Mouse (Mus musculus): Measurements from ENCODE around the gene Gm44973.
"Not testable (repeated sequence)": the region's sequence is repeated elsewhere in the genome, so short reads cannot be mapped to it uniquely, and the experiment has no call there.

The Gm44973 gene

DNA sequence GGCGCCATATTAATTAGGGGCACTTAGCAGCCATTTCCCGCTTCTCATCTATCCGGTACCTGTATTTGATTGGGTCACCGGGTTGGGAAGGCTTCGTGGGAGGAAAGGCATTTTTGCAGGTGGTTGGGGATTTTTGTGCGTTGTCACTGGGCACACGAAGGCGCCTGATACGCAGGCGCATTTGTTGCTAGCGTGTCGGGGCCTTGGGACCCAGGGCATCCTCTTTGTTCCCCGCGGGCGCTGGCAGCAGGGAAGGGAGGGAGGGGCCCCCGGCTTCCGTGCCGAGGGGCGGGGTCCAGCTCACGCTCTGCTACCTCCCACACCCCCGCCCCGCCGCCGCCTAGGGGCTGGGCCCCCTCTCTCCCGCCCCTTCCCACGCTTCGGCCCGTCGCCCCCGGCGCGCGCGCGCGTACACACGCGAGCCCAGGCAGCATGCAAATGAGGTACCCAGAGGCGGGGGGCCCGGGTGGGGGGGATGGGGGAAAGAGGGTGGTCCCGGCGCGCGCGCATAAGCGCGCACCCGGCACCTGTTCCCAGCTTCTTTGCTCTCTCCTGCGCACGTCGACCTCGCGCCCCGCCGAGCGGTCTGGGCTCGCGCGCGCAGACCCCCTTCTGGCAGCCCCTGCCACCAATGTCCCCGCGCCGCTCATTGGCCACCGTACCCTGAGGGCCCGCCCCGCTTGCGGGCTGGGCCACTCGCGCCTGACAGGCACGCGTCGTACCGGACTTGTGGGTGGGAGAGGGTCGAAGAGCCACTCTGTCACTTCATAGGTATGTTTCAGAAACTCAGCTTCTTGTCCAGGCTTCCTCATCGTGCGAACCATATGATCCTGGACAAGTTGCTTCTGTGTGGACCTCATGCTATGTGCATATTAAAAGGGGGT lies at the start of gene Gm44973:
Gene Gm44973, plus strand, starts transcription at position 379 of the 884 bp plus-strand sequence.
- peak; percentile 93 to 96 for DNase-seq

DNA sequence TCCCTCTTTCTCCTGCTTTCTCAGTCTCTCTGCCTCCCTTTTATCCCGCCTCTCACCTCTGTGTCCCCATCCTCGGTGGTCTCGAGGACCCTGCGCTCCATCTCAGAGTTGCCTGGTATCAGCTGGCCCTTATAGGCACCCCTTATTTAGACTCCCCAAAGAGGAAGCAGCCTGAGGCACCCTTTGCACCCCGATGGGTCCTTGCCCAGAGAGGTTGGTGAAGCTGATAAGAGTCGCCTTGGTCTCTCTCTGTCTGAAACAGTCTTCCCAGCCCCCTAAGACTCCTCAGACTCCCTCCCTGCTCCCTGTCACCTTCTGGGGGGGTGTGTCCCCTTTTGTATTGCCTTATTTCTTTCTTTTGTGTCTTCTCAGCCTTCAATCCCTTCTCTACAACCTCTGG lies 44.2 kb upstream of the Gm44973 start, which contains the start of gene Sbk3:
Gene Sbk3, minus strand, starts transcription at position 101 of the 400 bp plus-strand sequence.
- DNase-seq = no peak

DNA sequence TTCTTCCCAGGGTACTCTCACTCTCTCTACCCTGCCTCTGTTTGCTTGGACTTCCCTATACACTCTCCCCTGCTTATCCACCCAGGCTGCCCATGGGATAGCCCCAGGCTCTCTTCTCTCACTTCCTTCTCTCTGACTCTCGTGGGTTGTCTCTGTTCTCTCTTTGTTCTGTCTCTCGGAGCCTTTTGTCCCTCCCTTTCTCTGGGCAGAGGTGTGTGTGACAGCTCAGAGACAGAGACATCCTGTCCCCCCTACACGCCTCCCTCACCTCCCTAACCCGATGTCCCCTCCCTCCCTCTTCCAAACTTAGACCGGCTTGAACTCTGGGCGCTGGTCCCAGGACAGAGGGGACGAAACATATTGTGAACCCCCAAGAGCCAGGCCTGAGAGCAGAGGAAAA lies 43.6 kb upstream of the Gm44973 start:
- DNase-seq = no peak

DNA sequence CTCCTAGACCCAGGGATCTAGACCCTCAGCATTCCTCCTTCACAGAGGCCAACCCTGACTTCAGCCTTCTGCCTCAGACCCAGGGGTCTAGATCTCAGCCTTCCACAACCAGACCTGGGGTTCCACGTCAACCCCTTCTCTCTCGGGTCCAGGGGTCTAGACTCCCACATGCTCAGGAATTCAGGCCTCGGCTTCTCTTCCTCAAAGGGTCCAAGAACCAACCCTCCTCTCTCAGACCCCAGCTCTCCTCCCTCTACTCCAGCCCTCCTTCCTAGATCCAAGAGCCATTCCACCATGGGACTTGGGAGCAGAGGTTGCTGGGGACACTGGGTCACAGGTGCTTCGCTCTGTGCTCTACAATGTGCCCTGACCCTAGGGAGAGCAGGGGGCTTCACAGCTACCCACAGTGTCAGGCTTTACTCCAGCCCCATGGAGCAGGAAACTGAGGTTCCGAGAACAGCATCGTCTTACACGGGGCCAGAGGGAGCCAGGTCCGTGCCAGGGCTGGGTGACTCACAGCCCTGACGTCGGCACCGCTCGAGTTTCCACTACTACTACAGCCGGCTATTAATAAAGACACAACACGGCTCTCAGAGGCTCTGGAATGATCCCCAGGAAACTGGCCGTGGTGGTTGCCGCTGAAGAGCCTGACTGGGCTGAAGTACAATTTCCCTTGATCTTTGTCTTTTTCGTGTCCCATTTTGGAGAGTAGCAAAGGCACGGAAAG lies 42.8 kb upstream of the Gm44973 start:
- no peak for DNase-seq

DNA sequence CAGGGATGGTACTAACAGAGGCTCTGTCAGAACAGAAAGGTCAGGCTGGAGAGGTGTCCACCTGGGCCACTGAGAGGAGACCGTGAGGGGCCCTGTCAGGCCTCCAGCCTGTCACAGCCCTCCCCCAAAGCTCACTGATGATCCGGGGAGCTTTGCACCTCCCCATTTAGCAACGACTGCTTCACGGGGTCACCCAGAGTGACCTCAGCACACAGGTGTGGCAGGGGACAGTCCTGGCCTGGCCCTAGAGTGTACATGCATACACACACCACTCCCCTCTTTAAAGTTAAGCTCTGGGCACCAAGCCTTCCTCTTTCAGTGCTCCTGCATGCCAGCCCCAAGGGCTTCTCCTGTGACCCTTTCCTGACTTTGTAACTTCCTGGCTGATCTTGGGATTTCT lies 39.8 kb upstream of the Gm44973 start:
- no peak for DNase-seq

DNA sequence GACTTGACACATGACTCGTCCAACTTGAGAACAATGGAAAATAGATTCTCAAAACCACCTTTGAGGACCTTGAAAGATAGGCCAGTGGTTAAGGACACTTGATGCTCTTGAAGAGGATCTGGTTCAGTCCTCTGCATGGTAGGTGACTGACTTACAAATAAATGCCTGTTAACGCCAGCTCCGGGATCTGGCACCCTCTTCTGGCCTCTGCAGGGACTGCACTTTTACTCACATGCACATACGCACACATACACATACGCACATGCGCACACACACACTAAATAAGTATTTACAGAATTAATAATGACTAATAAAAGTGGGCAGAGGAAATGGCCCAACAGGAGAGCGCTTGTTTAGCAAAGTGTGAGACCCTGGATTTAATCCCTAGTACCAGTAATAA lies 38.5 kb upstream of the Gm44973 start:
- no peak for DNase-seq

DNA sequence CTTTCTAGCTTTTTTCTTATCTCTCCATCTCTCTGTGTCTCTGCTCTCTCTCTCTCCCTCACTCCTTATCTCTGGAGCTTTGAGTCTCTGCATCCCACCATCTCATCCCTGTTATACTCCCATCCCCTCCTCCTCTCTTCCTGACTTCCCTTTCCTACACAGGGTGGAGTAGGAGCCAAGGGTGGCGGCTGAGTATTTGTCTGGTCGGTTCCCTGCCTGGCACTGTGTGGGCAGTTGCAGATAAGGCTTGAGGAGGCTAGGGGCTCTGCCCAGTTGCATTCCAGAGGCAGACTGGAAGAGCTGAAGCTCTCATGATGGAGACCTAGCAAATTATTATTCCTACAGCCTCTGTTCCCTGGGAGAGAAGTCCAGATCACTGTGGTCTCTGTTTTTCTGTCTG lies 27.0 kb upstream of the Gm44973 start:
- DNase-seq = no peak

DNA sequence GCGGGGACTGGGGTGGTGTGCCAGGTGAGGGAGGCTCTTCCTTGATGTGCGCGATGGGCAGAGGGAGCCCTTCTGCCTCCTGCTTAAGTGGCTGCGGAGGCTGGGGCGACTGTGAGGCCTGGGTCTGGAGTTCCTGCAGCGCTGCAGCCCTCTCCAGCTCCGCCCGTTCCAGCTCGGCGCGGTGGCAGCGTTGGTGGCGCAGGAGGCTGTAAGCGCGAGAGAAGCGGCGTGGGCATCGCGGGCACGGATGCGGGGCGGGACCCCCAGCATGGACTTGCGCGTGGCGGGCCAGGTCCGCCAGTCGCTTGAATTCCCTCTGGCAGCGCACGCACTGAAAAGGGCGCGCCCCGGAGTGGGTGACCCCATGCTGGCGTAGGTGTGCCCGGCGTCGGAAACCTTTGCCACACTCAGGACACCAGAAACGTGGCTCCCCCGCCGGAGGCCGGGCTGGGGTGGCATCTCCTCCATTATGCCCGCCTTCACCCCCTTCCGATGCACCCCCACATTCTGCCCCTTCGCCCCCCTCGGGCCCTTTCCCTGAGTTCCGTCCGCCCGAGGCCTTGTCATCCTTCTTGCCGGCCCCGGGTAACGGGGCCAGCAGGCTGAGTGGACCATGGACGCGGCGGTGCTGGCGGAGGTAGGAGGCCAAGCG lies 21.8 kb upstream of the Gm44973 start:
- DNase-seq = peak; percentile 34 to 52

DNA sequence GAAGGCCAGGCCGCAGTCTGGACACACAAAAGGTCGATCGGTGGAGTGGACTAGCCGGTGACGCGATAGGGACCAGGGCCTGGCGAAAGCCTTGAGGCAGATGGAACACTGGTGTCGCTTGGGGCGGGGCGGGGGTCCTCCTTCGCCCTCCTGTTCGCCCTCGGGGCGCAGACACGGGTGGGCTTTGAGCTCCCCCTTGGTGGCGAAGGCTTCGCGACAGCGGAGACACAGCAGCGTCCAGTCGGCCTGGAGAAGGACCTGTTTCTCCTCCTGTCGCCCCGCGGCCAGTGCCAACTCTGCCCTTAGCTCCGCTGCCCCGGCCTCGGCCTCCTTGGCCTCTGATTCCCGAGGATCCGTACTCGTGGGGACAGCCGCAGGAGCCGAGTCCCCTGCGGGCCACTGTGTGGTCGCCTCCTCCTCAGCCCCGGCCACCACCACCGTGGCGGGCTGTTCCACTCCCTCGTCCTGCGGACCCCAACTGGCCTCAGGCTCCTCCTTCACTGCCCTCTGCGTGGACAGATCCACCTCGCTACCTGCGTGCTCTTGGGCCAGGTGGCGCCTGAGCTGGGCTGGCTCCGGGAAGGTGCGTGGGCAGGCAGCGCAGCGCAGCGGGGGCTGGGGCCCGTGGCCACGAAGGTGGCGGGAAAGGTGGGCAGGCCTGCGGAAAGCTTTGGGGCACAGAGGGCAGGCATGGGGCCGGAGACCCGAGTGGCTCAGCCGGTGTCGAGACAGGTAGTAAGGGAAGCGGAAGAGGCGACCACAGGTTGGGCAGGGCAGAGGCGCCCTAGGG lies 21.1 kb upstream of the Gm44973 start:
- peak; percentile 60 to 71 for DNase-seq

DNA sequence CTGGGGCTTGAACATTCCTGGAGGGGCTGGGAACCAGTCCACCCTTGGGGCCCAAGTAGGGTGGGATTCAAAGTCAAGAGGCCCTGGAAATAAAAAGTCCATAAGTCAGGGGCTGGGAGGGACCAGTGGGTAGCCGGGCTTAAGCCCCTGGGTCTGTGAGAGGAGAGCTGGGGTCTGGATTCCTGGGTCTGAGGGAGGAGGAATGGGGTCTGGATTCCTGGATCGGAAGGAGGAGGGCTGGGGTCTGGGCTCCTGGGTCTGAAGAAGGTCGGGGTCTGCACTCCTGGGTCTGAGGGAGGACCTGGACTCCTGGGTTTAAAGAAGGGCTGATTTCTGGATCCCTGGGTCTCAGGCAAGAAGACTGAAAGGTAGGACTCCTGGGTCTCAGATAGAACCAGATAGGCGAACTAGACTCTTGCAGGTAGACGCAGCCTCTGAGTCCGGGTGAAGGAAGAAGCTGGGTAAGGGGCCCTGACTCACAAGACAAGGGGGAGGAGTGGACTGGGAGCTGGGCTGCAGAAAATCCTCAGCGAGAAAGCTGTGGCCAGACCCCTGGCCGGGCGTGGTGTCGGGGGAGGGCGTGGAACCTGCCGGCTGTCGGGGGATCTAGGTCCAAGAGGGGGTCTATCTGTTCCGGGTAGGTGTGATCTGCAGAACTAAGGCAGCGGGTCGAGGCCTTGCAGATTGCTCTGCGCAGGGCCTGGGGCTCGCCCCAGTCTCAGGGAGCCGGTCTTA lies 19.9 kb upstream of the Gm44973 start:
- no peak for DNase-seq

DNA sequence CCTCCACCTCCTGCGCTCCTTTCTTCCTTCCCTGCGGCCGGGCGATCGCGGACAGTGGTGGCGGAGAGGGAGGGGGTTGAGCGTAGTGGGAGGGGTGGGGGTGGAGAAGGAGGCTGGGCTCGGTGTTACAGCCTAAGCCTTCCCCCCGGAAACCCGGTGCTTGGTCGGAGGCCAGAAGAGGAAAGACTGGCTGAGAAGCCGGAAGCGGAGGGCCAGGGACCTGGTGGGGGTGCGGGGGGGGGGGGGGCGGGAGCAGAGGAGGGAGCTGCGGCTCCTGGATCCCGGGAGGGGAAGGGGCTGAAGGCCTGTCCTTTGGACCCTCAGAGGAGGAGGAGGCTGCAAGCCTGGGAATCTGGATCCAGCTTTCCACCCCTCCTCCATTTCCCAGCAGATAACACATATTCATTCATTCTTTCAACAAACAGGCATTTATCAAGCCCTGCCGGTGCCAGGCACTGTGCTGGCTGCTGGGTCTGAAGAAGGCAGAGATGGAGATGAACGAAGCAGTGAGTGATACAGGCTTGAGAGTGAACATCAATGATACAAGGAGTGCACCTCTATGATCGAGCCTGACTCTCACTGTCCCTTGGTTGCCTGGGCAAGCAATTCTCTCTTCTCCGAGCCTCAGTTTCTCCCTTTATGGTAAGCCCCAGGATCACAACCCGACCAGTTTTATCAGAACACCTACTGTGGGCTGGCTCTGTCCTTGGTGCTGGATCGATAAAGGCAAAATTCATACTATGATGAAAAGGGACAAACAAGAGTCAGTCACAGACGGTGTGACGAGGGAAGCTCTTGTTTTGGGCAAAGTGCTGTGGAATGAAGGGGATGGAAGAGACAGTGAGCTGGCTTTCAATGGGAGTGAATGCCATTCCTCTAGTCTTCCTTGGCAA lies 19.0 kb upstream of the Gm44973 start, which contains the start of gene Zfp579:
Gene Zfp579, minus strand, starts transcription at position 156 of the 893 bp plus-strand sequence.
- peak; percentile 98 for DNase-seq

DNA sequence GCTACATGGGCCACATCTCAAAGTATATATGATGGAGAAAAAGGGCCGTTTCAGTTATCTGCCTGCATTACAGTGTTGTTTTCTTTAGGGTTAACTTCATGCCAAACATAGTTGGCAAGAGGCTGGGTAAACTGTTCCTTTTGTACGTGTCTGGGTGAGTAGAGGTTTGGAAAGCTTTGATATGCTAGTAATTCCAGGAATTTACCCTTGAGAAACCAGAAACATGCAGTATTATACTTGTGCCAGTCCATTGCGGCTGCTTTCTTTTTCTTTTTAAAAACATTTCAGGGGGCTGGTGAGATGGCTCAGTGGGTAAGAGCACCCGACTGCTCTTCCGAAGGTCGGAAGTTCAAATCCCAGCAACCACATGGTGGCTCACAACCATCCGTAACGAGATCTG lies 18.4 kb upstream of the Gm44973 start:
- DNase-seq = no peak

DNA sequence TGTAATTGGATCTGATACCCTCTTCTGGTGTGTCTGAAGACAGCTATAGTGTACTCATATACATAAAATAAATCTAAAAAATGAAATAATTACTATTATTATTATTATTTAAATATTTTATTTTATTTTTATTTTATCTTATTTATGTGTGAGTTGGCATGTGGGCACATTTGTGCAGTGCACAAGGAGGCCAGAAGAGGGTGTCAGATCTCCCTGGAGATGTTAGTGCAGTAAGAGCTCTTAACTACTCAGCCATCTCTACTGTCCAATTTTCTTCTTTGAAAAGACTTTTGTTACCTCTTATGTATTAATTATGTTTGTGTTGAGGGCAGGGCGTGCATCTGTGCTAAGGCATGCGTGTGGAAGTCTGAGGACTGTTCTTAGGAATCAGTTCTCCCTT lies 15.4 kb upstream of the Gm44973 start:
- DNase-seq = peak in 1 of 2 experiments; percentile 47

DNA sequence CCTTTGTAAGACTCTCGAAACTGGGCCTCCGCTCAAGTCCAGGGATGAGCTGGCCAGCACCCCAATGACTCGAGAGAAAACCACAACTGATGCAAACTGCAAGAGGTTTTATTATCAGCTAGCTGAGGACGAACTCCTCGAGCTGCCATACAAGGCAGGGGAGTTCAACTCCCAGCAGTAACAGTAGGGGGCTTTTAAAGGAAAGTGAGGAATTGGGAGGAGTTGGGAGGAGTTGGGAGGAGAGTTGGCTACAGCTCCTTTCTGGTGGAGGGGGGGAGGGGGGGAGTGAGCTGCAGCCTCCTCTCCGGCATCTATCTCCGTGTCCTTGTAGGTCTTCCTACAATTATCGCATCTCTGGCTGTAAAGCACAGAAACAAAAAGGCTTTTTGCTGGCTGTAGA lies 12.4 kb upstream of the Gm44973 start:
- not testable (repeated sequence) for DNase-seq

DNA sequence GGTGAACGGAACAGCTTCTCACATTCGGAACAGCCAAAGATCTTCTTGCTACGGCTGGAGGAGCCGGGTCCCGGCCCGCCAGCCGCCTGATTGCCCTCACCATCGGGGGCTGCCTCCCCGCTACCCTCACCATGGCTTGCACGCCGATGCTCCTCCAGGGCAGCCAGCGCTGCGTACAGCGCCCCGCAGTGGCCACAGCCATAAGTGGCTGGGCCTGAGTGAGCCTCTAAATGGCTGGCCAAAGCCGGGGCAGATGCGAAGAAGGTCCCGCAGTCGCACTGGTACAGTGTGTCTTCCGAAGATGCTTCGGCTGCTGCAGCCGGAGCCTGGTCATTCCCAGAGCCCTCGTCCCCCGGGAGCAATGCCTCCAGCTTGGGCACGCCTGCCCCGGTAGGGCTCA lies 7.1 kb upstream of the Gm44973 start:
- no peak for DNase-seq

DNA sequence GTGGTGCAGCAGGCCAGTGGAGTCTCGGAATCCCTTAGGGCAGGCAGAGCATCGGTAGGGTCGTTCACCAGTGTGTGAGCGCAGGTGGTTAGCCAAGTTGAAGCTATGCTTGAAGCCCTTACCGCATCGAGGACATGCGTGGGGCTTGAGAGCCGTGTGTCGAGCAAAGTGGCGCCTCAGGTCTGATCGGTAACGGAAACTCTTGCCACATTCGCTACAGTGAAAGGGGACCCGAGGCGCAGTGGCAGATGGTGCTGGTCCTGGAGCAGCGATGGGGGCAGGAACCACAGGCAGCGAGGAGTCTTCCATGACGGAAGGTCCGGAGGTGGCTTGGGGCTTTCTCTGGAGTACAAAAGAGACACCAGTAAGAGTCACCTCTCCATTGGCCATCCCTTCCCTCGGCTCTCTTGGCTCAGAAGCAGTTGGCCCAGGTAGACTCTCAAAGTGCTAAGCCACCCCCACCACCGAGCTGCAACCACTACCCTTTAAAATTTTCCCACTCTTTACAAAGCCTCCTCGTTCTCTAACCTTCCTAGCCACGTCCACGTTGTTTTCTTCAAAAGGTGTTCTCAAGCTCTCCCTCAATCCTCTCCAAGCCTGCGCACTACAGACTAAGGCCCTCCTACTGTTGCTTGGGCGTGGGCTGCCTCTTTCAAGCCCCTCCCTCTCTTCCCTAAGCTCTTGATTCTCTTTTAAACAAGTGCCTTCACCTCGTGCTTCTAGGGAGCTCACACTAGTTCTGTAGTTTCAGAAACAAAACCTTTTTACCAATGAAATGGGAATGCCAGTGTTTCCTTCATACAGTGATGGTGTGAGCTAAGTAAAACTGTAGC lies 2.4 kb upstream of the Gm44973 start:
- no peak for DNase-seq

DNA sequence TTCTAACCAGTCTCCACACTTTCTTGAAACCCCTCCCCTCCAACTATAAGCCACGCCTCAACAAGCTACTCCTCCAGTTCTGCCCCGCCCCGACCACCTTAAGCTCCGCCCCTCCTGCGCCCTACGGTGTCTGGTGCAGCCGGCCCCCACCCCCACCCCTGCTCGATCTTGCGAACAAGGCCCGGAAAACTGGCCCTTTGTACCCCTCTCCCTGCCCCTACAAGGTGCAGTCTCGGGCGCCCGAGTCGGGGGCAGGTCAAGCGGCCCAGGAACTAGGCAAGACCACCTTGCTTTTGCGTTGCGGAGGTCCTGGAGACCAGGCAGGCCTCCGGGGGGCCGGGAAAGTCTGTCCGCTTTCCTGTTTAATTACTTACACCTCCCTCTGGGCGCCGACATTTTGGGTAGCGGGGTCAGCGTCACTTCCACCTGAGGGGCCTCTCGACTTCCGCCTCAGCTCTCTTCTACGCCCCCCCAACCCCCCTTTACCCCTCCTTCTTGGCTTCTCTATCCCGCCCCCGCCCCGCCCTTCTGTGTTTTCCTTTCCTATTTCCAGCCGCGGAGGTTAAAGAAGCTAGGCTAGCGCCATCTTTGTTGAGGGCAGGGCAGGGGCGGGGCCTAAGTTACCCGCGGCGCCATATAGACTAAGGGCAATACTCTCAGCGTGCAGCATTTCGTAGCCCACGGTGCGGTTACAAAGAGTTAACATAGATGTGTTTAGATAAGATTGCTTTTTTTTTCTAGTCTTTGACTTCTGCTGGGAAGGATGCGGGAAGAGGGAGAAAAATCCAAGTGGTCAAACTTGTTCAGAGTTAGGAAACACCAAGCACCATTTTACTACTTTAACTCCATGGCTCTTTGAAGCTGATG lies 812 bp upstream of the Gm44973 start, which contains the start of the genes Zfp524 and Fiz1:
Gene Zfp524, plus strand, starts transcription at position 165 of the 867 bp plus-strand sequence.
Gene Fiz1, minus strand, starts transcription at position 447 of the 867 bp plus-strand sequence.
- peak; percentile 97 for DNase-seq

DNA sequence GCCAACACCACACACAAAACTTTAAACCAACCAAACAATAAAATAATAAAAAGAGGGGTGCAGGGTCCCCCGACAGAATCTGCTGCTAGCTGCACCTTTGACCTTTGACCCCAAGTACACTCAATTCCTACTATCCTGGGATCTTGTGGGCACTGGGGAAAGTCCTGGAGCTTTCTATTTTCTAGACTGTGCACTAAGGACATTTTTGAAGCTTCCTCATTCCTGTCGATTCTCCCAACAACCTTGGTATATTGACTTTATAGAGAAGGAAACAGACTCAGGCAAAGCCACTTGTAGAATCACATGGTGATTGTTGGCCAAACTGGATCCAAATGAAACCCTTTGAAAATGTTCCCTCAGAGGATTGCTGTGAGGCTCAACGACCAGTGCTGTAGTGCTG lies 761 bp downstream of the Gm44973 start:
- DNase-seq = no peak

DNA sequence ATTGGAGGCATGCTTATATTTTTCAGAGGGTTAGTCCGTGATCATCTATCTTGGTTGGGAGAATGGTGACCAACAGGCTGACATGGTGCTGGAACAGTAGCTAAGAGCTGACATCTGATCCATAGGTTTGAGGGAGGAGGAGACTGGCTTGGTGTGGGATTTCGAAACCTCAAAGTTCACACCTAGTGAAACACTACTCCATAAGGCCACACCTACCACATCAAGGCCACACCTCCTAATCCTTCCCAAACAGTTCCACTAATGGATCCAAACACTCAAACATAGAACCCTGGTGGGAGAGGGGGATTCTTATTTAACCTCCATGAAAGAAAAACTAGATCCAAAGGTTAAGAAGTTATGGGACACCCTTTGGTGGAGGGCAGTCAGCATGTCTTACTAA lies 1.6 kb downstream of the Gm44973 start:
- DNase-seq = no peak
